Mouse (Mus musculus): ENCODE results near the gene Insig2. TPM values are rescaled to one million over a fixed set of nuclear protein-coding genes. Genes with fewer than 3 reads are reported as not detected.

Gene Insig2
- polyA plus RNA-seq, 2 experiments = 6.4 to 6.5 TPM

- no peak for ATAC-seq (ENCODE audit: insufficient read depth)
- 73% methylated on average over 4 of the region's 4 CpGs for WGBS (ENCODE audit: insufficient replicate concordance)
- DNase-seq (ENCODE audit: low read depth in 3 of 3, low spot score in 3 of 3) = no peak
- no peaks in the 10 kb centered on the region for H3K27me3 ChIP-seq (ENCODE audit: control insufficient read depth, insufficient read depth, low read length)
- H3K27ac ChIP-seq = no peak overlapping the region
- no peak overlapping the region for H3K9ac ChIP-seq (replicated peaks)
- TF ChIP-seq CTCF (IDR thresholded peaks at IDR 0.05; ENCODE audit: low read depth) (no peak), EP300 (IDR thresholded peaks at IDR 0.05; ENCODE audit: low read depth) (no peak)
- no peaks in the 10 kb centered on the region for H3K36me3 ChIP-seq (replicated peaks; ENCODE audit: control insufficient read depth, insufficient read depth, low read depth)
- no peak overlapping the region for H3K4me3 ChIP-seq (ENCODE audit: insufficient read depth in 1 of 2, low read depth in 2 of 2, low read length in 2 of 2)
- H3K9me3 ChIP-seq (ENCODE audit: control insufficient read depth, low read length) = no peaks in the 10 kb centered on the region
- H3K4me1 ChIP-seq (replicated peaks; ENCODE audit: control insufficient read depth in 2 of 2, insufficient read depth in 2 of 2, low read length in 1 of 2) = no peaks in the 10 kb centered on the region
- H3K4me2 ChIP-seq (ENCODE audit: low read depth) = no peak overlapping the region
These were observed 54.9 kb downstream of the Insig2 start for GRCm38 (mm10) chr1:121277466-121277865.

DNA sequence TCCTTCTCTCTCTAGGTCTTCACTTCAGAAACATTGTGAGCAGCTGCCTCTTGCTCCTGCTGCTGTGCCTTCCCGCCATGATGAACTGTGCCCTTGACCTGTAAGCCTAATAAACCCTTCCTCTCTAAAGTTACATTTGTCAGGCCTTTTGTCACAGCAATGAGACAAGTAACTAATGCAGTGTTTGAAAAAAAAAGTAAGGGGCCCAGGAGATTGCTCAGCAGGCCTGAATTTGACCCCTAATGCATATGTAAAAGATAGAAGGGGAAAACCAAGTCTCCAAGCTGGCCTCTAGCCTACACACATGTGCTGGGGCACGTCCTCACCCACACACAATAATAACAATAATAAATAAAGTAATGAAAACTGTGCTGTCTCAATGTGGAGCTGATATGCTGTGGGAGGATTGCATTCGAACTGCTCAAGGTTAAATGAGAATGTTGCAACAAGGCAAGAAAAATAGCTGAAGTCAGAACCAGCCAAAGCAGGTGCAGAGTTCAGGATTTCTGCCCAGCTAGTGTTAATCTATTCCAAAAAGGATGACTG lies 56.4 kb downstream of the Insig2 start:
- H3K4me2 ChIP-seq (ENCODE audit: low read depth) = no peak overlapping the region
- H3K4me1 ChIP-seq (replicated peaks; ENCODE audit: control insufficient read depth in 2 of 2, insufficient read depth in 2 of 2, low read length in 1 of 2) = no peaks in the 10 kb centered on the region
- no peak overlapping the region for H3K27ac ChIP-seq
- H3K9me3 ChIP-seq (ENCODE audit: control insufficient read depth, low read length) = no peaks in the 10 kb centered on the region
- H3K27me3 ChIP-seq (ENCODE audit: control insufficient read depth, insufficient read depth, low read length) = no peaks in the 10 kb centered on the region
- ATAC-seq (ENCODE audit: insufficient read depth) (no peak), DNase-seq (ENCODE audit: low read depth in 3 of 3, low spot score in 3 of 3) (no peak)
- H3K4me3 ChIP-seq (ENCODE audit: insufficient read depth in 1 of 2, low read depth in 2 of 2, low read length in 2 of 2) = no peak overlapping the region
- TF ChIP-seq CTCF (IDR thresholded peaks at IDR 0.05; ENCODE audit: low read depth) (no peak), EP300 (IDR thresholded peaks at IDR 0.05; ENCODE audit: low read depth) (no peak)
- 50% methylated on average over 3 of the region's 3 CpGs for WGBS (ENCODE audit: insufficient replicate concordance)
- no peaks in the 10 kb centered on the region for H3K36me3 ChIP-seq (replicated peaks; ENCODE audit: control insufficient read depth, insufficient read depth, low read depth)
- no peak overlapping the region for H3K9ac ChIP-seq (replicated peaks)

DNA sequence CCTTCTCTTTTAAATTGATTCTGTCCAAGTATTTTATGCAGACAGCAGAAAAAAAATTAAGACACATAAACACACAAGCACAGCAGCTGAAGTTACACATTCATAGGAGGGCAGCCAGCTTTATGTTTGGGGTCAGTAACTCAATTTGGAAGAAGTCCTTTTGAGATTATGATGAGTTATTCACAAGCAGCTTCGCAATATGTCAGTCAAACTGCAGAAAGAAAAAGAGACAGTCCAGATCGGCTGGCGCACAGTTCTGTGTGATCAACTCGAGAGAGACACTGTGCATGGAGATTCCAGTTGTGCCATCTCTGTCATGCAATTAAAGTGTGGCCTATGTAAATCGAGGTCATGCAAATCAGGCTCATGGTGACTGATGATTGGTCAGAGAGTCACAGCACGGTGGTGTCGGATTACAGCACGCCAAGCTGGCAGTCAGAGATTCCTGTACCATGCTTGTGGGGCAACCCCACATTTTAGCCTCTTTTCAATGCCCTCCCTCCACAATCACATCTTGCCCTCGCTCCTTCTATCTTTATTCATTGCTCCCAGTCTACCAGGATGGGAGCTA lies 72.1 kb downstream of the Insig2 start:
- Histone ChIP-seq H3K27me3 (ENCODE audit: control insufficient read depth, insufficient read depth, low read length) (no peaks in the 10 kb centered on the region), H3K4me3 (ENCODE audit: insufficient read depth in 1 of 2, low read depth in 2 of 2, low read length in 2 of 2) (no peak overlapping the region), H3K27ac (no peak overlapping the region), H3K4me2 (ENCODE audit: low read depth) (no peak overlapping the region), H3K9me3 (ENCODE audit: control insufficient read depth, low read length) (no peaks in the 10 kb centered on the region), H3K36me3 (replicated peaks; ENCODE audit: control insufficient read depth, insufficient read depth, low read depth) (no peaks in the 10 kb centered on the region), H3K4me1 (replicated peaks; ENCODE audit: control insufficient read depth in 2 of 2, insufficient read depth in 2 of 2, low read length in 1 of 2) (no peaks in the 10 kb centered on the region), H3K9ac (replicated peaks) (no peak overlapping the region)
- no peak for DNase-seq (ENCODE audit: low read depth in 3 of 3, low spot score in 3 of 3)
- 54% methylated on average over 9 of the region's 9 CpGs for WGBS (ENCODE audit: insufficient replicate concordance)
- no peak for TF ChIP-seq CTCF (IDR thresholded peaks at IDR 0.05; ENCODE audit: low read depth)
- TF ChIP-seq EP300 (IDR thresholded peaks at IDR 0.05; ENCODE audit: low read depth) = no peak
- ATAC-seq (ENCODE audit: insufficient read depth) = no peak

Other genes with a start within 250 kb of the Insig2 start
- 1.7 and 2.7 TPM in 2 replicates for gene Ccdc93, start 98.5 kb upstream of the Insig2 start, polyA plus RNA-seq (2012; rRNA removed)
- 2.4 and 2.8 TPM in 2 replicates for gene Ccdc93, start 98.5 kb upstream of the Insig2 start, polyA plus RNA-seq (2014; fragmentation: Nextera tagmentation; extraction: Ambion mirVana)
- gene Htr5b, start 195.9 kb upstream of the Insig2 start, polyA plus RNA-seq (2012; rRNA removed) = not detected in 2 replicates
- not detected in 2 replicates for gene Htr5b, start 195.9 kb upstream of the Insig2 start, polyA plus RNA-seq (2014; fragmentation: Nextera tagmentation; extraction: Ambion mirVana)
- 33.6 and 51.1 TPM in 2 replicates for gene Ddx18, start 235.4 kb upstream of the Insig2 start, polyA plus RNA-seq (2012; rRNA removed)
- gene Ddx18, start 235.4 kb upstream of the Insig2 start, polyA plus RNA-seq (2014; fragmentation: Nextera tagmentation; extraction: Ambion mirVana) = 38.8 and 40.4 TPM in 2 replicates